Mouse (Mus musculus): Measurements from ENCODE around the gene Ccl7.

DNA sequence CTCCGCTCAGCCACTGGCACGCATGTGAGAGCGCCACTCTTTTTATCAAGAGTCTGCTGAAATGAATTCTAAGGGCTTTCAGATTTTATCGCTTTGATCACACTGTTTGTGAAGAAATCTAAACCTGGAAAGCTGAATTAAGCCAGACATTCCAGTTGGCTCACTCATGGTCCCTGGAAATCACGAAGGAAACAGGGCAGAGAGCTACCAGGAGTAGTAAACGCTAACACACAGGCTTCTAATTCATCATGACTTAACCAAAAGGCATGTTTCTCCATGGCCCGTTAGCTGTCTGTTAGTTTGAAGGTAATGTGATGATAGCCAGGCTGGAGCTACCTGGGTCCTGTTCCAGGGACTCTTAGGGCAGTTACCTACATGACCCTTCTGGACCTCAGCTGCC, 11.1 kb upstream of the Ccl7 start:
- no peak for TF ChIP-seq CTCF (IDR thresholded peaks at IDR 0.05; ENCODE audit: insufficient read depth, low read length)
- no peak for TF ChIP-seq POLR2A (IDR thresholded peaks at IDR 0.05; ENCODE audit: borderline replicate concordance, extremely low read depth, low read depth, low read length)
